Mouse (Mus musculus) brain, embryonic 18.5 days (tissue): ENCODE data around the gene Yipf2.

Experiments
- DNase-seq: peaks from one replicate; pipeline ENCODE4 v3.0.0-alpha.2; 2012; ENCODE audit warnings: low read depth, low spot score

Gene Yipf2

DNA sequence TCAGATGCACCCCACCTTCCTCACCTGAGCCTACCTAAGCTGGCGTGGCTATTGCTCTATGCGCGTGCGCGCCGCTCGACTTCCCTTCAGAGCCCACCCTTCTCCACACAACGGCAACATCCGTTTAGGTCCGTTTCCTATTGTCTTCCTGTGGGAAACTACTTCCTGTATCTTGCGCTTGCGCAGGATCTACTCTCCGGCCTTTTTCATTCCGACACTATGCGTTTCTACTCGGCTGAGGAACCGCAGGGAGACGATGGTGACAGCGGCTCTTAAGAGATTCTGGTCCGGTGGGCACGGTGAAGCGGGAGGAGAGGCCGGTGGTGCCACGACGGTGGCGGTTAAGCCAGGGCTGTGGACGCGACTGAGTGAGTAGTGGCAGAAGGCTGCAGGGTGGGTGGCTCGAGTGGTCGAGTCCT lies at the start of gene Yipf2, which contains the start of gene Timm29:
Gene Yipf2 (minus strand): TSS at position 126 of the 419 bp plus-strand sequence.
Gene Timm29 (plus strand): TSS at position 20 of the 419 bp plus-strand sequence.
- DNase-seq: peak; percentile 98

GRCm38 (mm10) chr9:21639031-21639430 lies 46.4 kb upstream of the Yipf2 start:
- no peak for DNase-seq

DNA sequence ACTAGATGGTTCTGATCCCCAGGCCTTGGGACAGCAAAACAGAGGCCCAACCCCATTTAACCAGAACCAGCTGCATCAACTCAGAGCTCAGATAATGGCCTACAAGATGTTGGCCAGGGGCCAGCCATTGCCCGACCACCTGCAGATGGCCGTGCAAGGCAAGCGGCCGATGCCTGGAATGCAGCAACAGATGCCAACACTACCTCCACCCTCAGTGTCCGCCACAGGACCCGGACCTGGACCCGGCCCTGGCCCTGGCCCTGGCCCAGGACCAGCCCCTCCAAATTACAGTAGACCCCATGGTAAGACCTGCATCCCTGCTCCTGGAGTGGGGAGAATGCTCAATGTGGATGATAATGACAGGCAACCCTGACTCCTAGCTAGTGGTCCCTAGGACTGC lies 43.0 kb upstream of the Yipf2 start:
- DNase-seq: no peak

- DNase-seq: no peak
These were observed 40.5 kb upstream of the Yipf2 start for GRCm38 (mm10) chr9:21633106-21633505.

DNA sequence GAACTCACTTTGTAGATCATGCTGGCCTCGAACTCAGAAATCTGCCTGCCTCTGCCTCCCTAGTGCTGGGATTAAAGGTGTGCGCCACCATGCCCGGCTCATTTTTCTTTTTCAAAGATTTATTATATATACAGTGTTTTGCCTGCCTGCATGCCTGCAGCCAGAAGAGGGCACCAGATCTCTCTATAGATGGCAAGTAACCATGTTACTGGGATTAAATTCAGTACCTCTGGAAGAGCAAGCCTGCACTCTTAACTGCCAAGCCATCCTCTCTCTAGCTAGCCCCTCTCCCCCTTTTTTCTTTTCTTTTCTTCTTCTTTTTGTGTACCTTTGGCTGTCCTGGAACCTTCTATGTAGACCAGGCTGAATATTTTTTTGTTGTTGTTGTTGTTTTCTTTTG lies 38.0 kb upstream of the Yipf2 start:
- no peak for DNase-seq

DNA sequence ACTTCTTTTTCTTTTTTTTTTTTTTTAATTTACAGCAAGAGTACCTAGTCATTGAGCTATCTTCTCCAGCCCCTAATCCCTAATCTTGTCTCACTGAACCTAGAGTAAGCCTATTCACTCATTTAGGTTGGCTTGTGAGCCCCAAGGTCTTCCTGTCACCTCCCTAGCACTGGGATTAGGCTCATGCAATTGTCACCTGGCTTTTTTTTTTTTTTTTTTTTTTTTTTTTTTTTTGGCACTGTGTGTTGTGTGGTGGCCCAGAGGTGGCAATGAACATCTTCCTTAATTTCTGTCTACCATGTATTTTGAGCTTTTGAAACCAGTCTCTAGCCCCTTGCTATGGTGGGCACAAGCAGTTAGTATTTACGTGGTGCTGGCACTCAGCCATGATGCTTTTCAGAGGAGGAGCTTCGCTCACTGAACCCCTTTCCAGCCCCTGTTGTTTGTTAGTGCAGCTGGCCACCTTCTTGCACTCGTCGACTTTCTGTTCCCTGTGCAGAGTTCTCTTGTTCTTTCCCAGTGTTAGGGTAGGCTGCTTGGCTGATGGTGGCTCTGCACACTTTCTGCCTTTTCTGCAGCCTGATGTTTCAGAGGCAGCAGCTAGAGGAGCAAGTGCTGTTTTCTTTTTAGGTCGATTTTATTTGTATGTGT lies 34.6 kb upstream of the Yipf2 start:
- DNase-seq: no peak

DNA sequence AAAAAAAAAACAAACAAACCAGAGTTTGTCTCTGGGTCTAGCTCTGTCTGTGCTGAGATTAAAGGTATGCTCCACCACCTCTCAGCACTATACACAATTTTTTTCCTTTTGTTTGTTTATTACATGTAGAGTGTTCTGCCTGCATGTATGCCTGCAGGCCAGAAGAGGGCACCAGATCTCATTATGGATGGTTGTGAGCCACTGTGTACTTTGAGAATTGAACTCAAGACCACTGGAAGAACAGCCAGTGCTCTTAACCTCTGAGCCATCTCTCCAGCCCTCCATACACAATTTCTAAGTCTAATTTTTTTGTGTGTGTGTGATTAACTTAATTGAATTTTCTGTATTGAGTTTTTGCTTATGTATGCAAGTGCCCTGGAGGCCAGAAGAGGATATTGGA lies 33.9 kb upstream of the Yipf2 start:
- no peak for DNase-seq

- no peak for DNase-seq
These were observed 33.0 kb upstream of the Yipf2 start for GRCm38 (mm10) chr9:21625342-21626339.

DNA sequence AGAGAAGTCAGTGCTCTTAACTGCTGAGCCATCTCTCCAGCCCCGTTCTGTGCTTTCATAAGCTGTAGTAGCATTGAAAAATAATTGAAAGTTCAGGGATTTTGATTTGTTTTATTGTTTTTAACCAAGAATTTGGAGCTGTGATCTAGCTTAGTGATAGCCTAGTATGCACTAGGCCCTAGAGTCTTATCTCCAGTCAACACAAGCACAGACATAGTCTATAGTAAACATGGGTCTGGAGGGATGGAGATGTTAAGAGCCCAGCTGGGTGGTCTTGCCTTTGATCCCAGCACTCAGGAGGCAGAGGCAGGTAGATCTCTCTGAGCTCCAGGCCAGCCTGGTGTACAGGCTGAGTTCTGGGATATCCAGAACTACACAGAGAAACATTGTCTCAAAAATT lies 30.0 kb upstream of the Yipf2 start:
- DNase-seq: no peak

DNA sequence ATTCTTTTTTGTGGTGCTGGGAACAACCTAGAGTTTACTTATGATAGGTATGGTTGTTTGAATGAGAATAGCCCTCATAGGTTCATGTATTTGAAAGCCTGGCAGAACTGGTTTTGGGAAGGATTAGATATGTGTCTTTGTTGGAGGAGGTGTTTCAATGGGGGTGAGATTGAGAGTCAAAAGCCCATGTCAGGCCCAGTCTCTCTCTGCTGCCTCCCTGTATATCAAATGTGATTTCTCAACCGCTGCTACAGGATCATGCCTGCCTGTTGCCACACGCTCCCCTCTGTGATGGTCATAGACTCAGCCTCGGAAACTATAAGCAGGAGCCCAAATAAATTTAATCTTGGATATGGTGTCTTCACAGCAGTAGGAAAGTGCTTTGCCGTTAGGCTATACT lies 27.6 kb upstream of the Yipf2 start:
- no peak for DNase-seq

- DNase-seq: no peak
These were observed 24.4 kb upstream of the Yipf2 start for GRCm38 (mm10) chr9:21617066-21617465.

- no peak for DNase-seq
These were observed 23.7 kb upstream of the Yipf2 start for GRCm38 (mm10) chr9:21616232-21616781.

DNA sequence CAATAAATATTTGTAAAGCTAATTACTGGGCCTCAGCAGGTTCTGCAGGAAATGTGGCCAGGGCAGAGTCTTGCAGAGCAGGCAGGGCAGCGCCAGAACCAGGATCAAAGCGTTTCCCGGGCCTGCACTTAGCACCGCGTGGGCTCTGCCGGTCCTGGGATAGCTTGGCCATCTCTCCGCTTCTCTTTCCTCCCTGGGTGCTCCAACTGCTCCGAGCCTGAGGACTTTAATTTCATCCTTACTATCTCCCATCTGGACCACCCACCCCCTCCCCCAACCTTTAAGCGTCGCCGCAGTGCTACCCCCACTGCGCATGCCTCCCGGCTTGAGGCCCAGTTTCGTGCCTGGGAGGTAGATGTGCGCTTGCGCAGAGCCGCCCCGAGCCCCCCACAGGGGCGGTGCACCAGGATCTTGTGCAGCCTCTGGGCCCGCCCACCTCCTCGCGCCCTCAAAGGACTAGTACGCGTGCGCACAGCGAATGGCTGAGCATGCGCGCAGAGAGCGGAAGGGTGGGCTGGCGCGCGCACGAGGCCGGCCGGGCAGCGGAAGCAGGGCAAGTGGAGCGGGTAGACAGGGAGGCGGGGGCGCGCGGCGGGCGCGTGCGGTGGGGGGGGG lies 23.1 kb upstream of the Yipf2 start, which contains the start of gene Smarca4:
Gene Smarca4 (plus strand): TSS at position 553 of the 615 bp plus-strand sequence.
- peak; percentile 99 for DNase-seq

DNA sequence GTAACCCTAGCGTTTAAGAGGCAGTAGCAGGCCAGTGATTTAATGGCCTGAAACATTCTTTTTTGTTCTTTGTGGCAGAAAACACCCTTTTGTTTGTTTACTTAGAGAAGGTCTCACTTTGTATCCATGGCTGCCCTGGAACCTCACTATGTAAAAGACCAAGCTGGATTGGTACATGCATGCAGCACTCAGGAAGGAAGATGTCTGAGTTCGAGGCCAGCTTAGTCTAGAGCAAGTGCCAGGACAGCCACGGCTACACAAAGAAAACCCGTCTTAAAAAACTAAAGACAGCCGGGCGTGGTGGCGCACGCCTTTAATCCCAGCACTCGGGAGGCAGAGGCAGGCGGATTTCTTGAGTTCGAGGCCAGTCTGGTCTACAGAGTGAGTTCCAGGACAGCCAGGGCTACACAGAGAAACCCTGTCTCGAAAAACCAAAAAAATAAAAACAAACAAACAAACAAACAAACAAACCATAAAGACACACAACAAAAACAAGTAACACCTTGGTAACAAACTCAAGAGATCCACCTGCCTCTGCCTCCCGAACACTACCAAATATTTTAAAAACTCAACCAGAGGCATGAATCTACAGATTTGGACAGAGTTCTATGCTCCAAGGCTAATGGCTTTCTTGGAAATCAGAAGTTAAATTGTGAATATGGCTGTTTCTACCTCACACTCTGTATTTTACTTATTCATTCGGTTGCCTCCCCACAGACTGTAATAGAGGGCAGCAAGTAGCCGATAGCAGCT lies 22.4 kb upstream of the Yipf2 start:
- no peak for DNase-seq

- no peak for DNase-seq
These were observed 17.2 kb upstream of the Yipf2 start for GRCm38 (mm10) chr9:21609861-21610260.

DNA sequence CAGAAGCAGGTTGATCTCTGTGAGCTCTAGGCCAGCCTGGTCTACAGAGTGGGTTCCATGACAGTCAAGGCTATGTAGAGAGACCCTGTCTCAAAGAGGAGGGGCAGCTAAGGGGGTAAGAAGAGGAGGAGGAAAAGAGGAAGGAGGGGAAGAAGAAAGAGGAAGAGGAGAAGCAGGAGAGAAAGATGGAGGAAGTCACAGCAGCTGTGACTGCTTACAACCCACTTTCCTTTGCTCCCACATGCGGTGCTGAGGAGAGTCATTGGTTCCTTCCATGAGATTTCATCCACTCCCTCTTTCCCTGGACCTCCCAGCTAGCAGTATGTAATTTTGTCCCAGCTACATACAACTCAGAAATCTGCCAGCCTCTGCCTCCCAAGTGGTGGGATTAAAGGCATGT lies 14.0 kb upstream of the Yipf2 start:
- no peak for DNase-seq

DNA sequence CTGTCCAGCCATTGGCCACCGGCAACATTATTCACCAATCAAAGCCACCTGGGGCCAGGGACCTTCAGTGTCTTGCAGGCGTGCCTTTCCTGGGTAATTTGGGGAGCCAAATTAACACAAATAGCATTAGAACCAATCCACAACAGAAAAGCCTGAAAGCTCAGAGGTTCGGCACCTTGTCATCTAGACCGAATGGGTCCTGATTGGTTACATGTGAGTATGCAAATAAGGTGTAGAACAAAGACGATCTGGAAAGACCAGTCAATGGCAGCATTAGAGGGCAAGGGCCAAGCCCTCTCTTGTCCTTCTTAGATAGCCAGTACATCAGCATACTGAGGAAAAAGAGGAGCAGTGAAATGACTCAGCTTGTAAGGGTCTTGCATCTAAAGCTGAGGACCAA lies 13.2 kb upstream of the Yipf2 start:
- no peak for DNase-seq

DNA sequence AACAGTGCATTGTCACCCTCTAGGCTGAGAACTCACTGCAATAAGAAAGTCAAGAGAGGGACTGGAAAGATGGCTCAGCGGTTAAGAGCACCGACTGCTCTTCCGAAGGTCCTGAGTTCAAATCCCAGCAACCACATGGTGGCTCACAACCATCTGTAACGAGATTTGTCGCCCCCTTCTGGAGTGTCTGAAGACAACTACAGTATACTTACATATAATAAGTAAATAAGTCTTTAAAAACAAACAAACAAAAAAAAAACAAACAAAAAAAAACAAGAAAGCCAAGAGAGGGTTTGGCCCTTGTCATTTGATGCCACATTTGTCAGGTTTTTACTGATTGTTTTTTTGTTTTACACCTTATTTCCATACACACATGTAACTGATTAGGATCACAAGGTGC lies 11.5 kb upstream of the Yipf2 start:
- DNase-seq: no peak

DNA sequence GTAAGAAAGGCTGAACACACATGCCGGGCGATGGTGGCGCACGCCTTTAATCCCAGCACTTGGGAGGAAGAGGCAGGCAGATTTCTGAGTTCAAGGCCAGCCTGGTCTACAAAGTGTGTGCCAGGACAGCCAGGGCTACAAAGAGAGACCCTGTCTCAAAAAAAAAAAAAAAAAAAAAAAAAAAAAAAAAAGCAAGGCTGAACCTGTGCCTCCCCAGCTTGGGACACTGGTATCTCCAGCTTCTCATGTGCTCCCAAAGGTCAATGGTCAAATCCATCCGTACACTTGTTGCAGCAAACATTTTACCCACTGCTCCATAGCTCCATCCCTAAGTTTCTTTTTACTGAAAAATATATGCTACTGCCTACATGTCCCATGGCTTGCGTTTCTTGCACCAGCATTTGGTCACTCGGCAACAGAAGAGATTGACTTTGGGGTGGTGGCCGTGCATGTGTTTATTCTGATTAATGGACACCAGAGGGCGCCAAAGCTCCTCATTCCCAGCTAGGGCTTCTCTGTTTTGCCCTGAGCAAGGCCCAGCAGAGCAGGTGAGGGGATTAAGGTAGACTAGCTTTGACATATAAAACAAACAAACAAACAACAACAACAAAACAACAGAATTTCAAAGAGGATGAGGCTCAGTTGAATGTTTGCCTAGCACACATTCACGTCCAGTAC lies 9.2 kb upstream of the Yipf2 start:
- no peak for DNase-seq

GRCm38 (mm10) chr9:21601073-21601472 lies 8.4 kb upstream of the Yipf2 start:
- no peak for DNase-seq

- no peak for DNase-seq
These were observed 7.6 kb upstream of the Yipf2 start for GRCm38 (mm10) chr9:21600186-21600585.
